Mouse (Mus musculus) retina, postnatal 7 days (tissue): ENCODE measurements around the gene Ephb2.

ENCODE experiments used
- DNase-seq: peaks from one replicate; pipeline ENCODE4 v3.0.0-alpha.2; 2012; ENCODE audit warnings: low read depth, low spot score

The Ephb2 gene

GRCm38 (mm10) chr4:136602568-136602967, 233.2 kb downstream of the Ephb2 start, which contains the start of gene Kdm1a:
TSS of gene Kdm1a (minus strand) at chr4:136602723.
- DNase-seq = peak; percentile 90

GRCm38 (mm10) chr4:136602018-136602554, 233.7 kb downstream of the Ephb2 start:
- DNase-seq = peak; percentile 21

- DNase-seq = peak; percentile 51
Observed at GRCm38 (mm10) chr4:136601476-136601875, 234.3 kb downstream of the Ephb2 start.

- no peak for DNase-seq
Observed at GRCm38 (mm10) chr4:136600536-136600935, 235.3 kb downstream of the Ephb2 start.

- DNase-seq = no peak
Observed at GRCm38 (mm10) chr4:136599869-136600268, 235.9 kb downstream of the Ephb2 start.

GRCm38 (mm10) chr4:136598268-136598876, 237.4 kb downstream of the Ephb2 start:
- no peak for DNase-seq
